Mouse (Mus musculus) B cell, adult 62 days (primary cell): ENCODE results near the gene Olfr102. TPM values are rescaled to one million over a fixed set of nuclear protein-coding genes. Genes with fewer than 3 reads are reported as not detected.

Experiments
- total RNA-seq: library from RNA; stranded (reverse); gene quantifications from 4 replicates; pipeline ENCODE4 v1.2.4, GENCODE M21; 2023

The Olfr102 gene
- not detected in 4 replicates for total RNA-seq

DNA sequence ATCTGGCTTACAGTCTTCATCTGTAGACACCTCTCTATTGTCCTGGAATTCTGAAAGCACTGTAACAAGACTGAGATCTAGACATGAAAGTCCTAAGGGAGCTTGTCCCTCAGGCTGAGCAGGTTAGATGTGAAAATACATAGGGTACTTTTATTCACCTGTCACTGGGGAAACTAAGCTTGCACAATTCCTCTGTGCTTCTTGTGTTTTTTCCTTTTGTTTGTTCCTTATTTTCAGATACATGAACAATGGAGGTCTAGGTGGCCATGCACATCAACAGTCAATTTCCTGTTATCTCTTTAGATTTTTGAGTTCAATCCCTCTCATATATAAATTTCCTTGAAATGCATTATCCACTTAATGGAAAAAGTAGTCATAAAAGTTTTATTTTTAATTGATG, at the start of gene Olfr102:
Gene Olfr102, minus strand, starts transcription at position 101 of the 400 bp plus-strand sequence.

GRCm38 (mm10) chr17:37359282-37359681, 42.4 kb upstream of the Olfr102 start, which contains the start of gene Olfr104-ps:
Olfr104-ps (plus strand) TSS chr17:37359582.

GRCm38 (mm10) chr17:37339598-37339997, 22.7 kb upstream of the Olfr102 start, which contains the start of gene Olfr103:
Olfr103 (minus strand) TSS chr17:37339698.

GRCm38 (mm10) chr17:37304213-37304612, 12.6 kb downstream of the Olfr102 start, which contains the start of gene Olfr101:
Olfr101 (minus strand) TSS chr17:37304313.

DNA sequence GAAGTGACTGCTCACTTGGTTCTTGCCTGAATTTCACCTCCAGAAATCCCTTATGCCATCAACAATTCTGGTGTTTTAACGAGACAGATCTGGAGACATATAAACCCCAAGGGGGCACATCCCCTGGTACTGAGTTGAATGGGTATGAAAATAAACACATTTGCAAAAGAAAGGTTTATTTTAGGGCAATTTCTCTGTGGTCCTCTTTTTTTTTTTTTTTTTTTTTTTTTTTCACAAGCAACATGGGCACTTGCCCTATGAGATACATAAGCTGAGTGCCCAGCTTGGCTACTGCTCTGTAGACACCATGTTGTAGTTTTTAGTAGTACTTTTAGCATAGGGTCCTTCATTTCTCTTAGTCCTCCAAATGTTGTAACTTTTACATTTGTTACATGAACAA, 33.5 kb downstream of the Olfr102 start, which contains the start of gene Olfr99:
Gene Olfr99, minus strand, starts transcription at position 101 of the 400 bp plus-strand sequence.

GRCm38 (mm10) chr17:37270058-37270701, 46.7 kb downstream of the Olfr102 start, which contains the start of gene H2-M3:
H2-M3 (plus strand) TSS chr17:37270220.

GRCm38 (mm10) chr17:37263626-37264025, 53.2 kb downstream of the Olfr102 start, which contains the start of gene Olfr98:
Olfr98 (minus strand) TSS chr17:37263749.

Other genes starting within 250 kb of the Olfr102 start
- gene Olfr90, start 228.6 kb downstream of the Olfr102 start, total RNA-seq = 0.21 TPM in 1 of 4 replicates, not detected in the others
- not detected in 4 replicates for gene Olfr91, start 218.8 kb downstream of the Olfr102 start, total RNA-seq
- not detected in 4 replicates for gene Olfr92, start 197.0 kb downstream of the Olfr102 start, total RNA-seq
- gene Olfr93, start 155.6 kb downstream of the Olfr102 start, total RNA-seq = not detected in 4 replicates
- 0.89 TPM in 1 of 4 replicates, not detected in the others for gene Ubd, start 123.2 kb downstream of the Olfr102 start, total RNA-seq
- not detected in 4 replicates for gene Olfr94, start 116.1 kb downstream of the Olfr102 start, total RNA-seq
- not detected in 4 replicates for gene Olfr95, start 103.9 kb downstream of the Olfr102 start, total RNA-seq
- not detected in 4 replicates for gene Olfr96, start 96.9 kb downstream of the Olfr102 start, total RNA-seq
- gene Olfr97, start 79.7 kb downstream of the Olfr102 start, total RNA-seq = not detected in 4 replicates
- not detected in 4 replicates for gene Olfr98, start 53.3 kb downstream of the Olfr102 start, total RNA-seq
- gene H2-M3, start 46.8 kb downstream of the Olfr102 start, total RNA-seq = 56.5 to 62.1 TPM (median 57.9 TPM) in 4 replicates
- not detected in 4 replicates for gene Olfr99, start 33.6 kb downstream of the Olfr102 start, total RNA-seq
- not detected in 4 replicates for gene Olfr101, start 12.7 kb downstream of the Olfr102 start, total RNA-seq
- gene Olfr103, start 22.6 kb upstream of the Olfr102 start, total RNA-seq = not detected in 4 replicates
- not detected in 4 replicates for gene Olfr104-ps, start 42.5 kb upstream of the Olfr102 start, total RNA-seq
- gene Olfr105-ps, start 62.0 kb upstream of the Olfr102 start, total RNA-seq = not detected in 4 replicates
- gene Olfr106-ps, start 73.3 kb upstream of the Olfr102 start, total RNA-seq = not detected in 4 replicates
- 0.15 TPM in 1 of 4 replicates, not detected in the others for gene Olfr107, start 82.2 kb upstream of the Olfr102 start, total RNA-seq
- gene Olfr108, start 128.4 kb upstream of the Olfr102 start, total RNA-seq = not detected in 4 replicates
- gene Olfr109, start 141.9 kb upstream of the Olfr102 start, total RNA-seq = not detected in 4 replicates
- not detected in 4 replicates for gene H2-M2, start 166.5 kb upstream of the Olfr102 start, total RNA-seq
- gene Olfr110, start 175.4 kb upstream of the Olfr102 start, total RNA-seq = not detected in 4 replicates
- gene Olfr111, start 191.0 kb upstream of the Olfr102 start, total RNA-seq = not detected in 4 replicates